Mouse (Mus musculus) heart, postnatal 25 days (tissue): ENCODE data around the gene Iqgap2. TPM values are rescaled to one million over a fixed set of nuclear protein-coding genes. Genes with fewer than 3 reads are reported as not detected.
A peak's percentile ranks its signal among the peaks of the same experiment; 100 is the strongest.

Experiments
- DNase-seq: peaks from one replicate; pipeline ENCODE4 v3.0.0; 2022; ENCODE audit warnings: low spot score
- intact Hi-C: fragments of 180-260 bp; cut with DNase I; formaldehyde crosslinking; loops from one replicate; pipeline ENCODE4 v1.15.1; 2025
- total RNA-seq, 2 experiments: library from RNA; stranded (reverse); gene quantifications; 2 replicates each; pipeline ENCODE4 v1.2.3; 2021

The Iqgap2 gene
- total RNA-seq, 2 experiments from 2014 or later = 3.0 TPM

DNA sequence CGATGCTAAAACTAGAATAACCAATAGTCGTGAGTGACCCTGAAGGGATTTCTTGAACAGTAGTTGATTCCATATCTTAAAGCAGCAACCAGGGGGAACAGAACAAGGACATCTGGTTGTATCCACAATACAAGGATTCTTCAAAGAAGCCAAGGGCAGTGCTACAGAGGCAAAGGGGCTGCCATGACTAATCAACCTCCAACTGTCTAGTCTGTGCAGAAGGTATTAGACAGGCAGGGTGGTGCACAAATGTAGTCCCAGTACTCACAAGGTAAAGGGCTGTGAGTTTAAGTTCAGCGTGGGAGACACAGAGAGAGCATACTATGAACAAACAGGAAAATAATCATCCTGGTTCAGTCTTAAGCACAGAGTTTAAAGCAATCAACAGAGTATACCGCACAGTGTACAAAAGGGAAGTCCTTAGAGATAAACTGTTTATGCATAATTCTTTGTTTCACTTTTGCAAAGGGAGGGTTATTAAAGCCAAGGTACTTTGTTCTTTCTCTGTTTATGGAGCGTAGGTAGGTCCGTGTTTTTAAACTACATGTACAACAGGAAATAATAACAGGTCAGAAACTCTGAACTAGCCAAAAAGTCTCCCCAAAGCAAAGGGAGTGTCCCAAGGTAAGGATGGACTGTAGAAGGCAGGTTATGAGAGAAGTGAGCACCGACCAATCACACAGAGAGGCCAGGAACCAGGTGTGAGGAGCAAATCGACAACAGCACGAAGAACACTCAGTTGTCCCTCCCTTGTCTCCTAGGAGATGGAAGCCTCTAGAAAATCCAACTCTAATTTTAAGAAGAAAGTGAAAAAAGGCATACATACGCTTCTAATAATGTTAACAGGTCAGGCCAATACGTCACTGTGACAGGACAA, 149.7 kb downstream of the Iqgap2 start:
- intact Hi-C loops = no loop called here
- no peak for DNase-seq

DNA sequence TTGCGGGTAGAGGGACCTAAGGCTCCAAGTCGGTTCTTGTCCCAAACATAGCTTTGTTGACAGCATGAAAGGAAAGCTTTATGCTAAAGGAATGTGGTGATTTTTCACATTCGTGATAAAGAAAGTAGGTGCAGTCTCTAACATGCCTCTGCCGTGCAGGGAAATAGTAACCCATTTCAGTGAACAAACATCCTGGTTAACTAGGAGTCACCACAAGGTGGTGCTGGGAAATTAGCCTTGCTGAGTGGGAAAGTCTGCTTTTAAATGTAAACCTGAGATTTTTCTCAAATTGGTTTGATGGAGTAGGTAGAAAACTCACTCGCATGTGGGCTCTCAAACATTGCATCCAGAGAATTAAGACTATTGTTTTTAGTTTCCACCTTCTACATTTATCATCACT, 152.1 kb downstream of the Iqgap2 start:
- intact Hi-C loops = no loop called here

DNA sequence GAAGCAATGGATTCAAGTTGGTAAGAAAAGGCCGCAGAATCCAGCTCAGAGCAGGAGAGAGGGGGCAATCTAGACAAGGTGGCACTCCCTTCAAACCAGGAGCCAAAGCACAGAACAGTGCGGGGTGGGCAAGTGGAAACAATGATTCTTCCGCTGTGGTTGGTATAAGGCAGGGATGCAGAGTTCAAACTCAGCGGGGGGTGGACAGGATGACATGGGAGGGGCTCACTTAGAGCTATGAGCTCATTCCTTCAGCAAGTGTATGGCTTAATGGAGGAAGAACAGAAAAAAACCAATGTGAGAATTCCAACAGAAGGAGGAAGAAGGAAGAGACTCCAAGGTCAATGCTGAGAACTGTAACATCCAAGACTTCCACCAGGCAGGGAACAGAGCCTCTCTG, 161.2 kb downstream of the Iqgap2 start:
- intact Hi-C loops = no loop called here
- DNase-seq = no peak

More for the DNA sequence above, 152.1 kb downstream of the Iqgap2 start:
- no peak for DNase-seq

DNA sequence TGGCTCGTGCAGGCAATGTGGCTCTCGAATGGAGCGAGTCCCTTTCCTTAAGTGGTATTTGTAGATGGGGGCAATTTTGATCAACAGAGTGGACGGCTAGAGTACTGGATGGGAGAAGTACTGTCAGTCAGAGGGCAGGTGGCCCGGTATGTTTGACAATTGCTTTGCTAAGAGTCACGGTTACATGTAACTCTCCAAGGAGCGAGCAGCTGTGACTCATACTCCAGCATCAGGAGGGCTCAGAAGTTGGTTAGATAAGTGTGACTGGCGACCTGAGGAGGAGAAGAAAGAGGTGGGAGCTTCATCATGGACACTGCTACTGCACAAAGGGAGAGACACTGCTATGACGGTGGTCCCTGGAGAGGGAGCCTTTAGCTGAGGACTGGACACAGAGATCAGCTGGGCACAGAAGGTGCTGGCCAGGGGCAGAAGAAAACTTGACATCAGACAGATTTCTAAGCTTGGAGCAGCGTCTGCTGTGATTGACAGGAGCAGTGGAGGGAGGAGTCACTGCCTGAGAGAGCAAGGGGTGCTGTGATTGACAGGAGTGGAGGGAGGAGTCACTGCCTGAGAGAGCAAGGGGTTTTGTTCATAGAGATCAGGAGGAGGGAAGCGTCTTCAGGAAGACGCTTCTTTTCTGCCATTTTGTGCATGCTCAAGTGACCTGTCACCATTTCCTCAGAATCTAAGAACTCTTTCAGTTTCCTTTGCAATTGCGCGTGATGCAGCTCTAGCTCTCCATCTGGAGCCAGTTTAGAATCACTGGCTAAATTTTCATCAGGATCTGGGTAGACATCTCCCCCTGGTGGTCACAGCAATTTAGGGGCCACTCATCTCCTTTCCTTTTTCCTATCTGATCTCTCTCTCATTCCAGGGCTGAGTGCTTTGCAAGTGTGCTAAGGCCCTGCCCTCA, 172.1 kb downstream of the Iqgap2 start:
- DNase-seq = peak; percentile 10
- intact Hi-C loops = loop anchor here (1.0 to 5.0 kb wide), 3 partner anchors 52 to 327 kb away; no protein-coding TSS in a partner anchor

DNA sequence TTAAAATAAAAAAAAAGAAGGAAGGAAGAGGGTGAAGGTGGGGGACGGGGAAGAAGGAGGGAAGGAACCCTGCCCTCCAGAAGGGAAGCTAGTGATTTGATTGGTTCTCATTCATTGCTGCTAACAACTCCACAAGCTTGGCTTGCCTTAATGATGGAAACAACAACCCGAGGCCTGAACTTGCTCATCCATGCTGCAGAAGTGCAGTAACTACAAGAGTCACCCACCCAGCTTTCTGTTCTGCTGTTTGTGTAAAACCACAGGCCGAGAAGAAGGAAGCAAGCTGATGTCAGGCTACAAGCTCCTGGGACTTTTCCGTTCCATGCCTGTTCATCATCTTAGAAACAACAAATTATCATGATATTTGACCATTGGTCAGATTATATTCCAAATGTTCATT, 176.4 kb downstream of the Iqgap2 start:
- DNase-seq = no peak
- intact Hi-C loops = no loop called here

DNA sequence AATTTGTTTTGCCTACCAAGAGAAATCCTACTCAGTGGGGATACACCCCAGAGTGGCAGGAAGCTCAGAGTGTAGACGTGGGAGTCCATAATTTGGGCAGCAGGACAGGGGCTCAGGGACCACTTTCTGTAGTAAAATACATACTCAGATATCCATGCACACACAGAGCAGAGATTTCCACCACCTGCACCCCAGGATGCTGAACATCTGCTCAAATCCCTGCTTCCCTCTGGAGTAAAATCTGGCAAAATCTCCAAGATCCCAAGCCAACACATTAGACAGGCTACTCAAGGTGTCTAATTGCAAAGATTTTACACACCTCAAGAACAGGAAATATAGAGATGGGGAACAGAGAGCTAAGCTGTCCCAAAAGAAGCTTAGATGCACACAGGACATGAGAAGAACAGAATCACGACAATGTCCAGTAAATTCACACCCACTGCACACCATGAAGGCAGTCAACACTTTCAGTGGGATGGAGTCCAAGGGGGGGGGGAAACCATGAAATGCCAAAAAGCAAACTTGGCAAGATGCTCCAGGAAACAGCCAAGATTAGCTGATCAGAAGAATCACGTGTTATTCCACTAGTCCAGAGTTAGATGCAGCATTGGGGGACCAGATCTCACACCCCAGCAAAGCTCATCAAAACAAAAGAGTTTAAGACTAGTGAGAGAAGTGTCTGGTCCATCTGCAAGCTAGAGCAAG, 177.3 kb downstream of the Iqgap2 start:
- DNase-seq = no peak

DNA sequence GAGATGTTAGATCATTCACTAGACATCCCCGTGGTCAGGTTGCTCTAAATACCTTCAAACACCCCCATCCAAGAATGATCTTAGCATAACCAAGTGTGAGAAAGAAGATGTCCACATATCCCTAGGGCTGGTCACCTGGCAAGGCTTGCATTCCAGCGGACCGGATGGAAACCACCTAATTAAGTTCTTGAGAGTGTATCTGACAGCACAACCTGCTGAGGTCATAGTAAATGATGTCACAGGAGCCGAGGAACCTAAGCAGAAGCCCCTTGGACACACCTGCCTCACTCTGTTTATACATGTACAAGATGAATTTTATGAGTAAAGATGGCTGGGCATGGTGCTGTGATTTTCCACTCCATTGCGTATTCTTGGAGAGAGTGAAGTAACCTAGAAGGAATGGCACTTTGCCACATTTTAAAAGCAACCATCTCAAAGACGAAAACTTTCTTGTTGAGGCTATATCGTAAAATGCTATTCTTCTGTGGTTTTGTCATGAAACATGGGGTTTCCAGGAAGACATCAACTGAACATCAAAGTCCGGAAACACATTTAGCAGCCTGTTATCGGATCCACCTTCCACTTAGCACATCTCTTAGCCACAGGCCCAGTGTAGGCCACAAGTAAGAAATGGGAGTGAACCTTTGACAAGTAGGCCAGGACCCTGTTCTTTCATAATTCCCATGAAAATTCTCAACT, 179.0 kb downstream of the Iqgap2 start:
- DNase-seq = no peak
- intact Hi-C loops = no loop called here

More for the DNA sequence above, 177.3 kb downstream of the Iqgap2 start:
- intact Hi-C loops = no loop called here

DNA sequence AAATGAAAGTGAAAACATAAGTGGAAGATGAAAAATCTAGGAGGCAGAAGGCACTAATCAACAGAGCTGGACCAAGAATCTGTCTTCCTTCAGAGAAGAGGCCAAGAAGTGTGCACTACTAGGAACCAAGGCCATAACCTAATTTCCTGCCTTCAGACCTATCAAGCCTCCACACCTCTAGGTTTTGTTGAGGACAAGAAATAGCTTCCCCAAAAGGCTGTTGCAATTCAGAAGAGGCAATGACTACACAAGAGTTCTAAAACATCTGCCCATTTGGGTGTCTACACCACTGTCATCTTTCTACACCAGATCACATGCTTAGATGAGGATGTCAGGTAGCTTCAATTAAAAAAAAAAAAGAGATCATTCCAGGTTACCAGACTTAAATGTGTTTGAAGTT, 179.7 kb downstream of the Iqgap2 start:
- no peak for DNase-seq
- intact Hi-C loops = no loop called here

DNA sequence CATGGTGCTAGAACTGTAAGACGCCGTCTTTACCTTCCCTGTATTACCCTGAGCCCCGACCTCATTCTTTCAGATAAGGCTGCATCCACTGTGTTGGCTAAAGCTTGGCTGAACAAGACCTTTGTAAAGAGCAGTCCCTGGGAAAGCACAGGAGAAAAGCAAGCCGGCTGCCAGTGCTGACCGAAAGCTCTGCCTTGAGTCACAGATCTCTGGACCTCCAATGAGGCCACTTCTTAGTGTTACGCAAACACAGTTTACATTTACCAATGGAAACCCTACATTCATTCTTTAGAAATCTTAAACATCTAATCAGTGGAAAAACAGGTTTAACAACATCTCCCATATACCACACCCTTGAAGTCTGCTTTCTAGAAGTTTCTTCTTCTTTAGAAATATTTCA, 186.1 kb downstream of the Iqgap2 start:
- intact Hi-C loops = no loop called here
- no peak for DNase-seq

DNA sequence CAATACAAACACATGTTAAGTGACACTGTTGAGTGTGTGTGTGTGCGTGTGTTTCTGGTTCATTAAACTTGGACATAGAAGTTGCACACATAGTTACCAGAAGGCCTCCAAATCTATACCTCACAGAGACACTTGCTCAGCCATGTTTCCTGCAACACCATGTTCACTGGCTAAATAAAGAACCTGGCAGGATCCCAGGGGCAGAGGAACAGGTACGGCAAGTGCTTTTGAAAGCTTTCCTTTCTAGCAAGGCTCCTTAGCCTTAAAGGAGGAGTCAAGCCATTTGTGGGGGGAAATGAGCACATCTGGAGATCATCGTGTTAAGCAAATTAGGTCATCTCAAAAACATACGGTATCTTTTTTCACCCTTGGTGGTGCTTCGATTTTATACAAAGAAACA, 188.3 kb downstream of the Iqgap2 start:
- no peak for DNase-seq
- intact Hi-C loops = no loop called here

DNA sequence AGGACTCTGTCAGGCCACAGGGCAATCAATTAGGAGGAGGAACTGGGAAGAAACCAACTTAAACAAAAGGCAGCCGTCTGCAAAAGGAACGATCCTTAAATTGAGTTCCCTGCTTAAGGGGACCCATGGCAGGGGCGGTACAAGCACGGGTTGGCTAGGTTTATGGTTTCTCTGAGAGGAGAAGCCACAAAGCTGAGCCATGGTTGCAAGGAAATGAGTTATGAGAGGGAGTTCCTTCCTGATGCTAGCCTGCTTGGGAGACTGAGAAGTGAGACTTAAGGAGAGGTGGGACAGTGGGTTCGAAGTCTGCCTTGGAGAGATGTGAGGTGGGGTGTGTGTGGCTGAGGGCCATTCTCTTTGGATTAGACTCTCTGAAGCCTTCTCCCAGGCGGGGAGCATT, 193.8 kb downstream of the Iqgap2 start:
- no peak for DNase-seq
- intact Hi-C loops = no loop called here

DNA sequence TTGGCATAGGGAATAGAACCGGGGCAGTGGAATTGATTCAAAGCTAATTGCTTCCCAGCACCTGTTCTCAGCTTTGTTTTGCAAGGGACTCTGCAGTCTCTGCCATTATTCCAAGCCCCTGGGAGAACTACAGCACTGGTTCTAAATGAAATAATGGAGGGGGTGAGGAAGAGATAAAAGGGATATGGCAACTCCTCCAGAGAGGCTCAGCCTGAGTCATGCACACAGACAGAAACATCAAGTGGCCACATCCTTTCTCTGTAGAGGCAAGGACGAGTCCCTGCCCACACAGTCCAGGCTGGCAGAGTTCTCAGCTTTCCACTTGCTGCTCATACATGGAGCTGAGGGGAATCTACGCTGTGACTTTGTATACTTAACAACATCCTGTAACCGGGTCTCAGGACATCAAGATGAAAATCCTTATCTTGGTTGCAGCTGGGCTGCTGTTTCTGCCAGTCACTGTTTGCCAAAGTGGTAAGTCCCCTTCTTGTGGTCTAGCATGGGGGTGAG, 195.0 kb downstream of the Iqgap2 start, which contains the start of gene F2rl2:
F2rl2 (plus strand) TSS at position 200 of the 510 bp plus-strand sequence.
- intact Hi-C loops = no loop called here
- no peak for DNase-seq

DNA sequence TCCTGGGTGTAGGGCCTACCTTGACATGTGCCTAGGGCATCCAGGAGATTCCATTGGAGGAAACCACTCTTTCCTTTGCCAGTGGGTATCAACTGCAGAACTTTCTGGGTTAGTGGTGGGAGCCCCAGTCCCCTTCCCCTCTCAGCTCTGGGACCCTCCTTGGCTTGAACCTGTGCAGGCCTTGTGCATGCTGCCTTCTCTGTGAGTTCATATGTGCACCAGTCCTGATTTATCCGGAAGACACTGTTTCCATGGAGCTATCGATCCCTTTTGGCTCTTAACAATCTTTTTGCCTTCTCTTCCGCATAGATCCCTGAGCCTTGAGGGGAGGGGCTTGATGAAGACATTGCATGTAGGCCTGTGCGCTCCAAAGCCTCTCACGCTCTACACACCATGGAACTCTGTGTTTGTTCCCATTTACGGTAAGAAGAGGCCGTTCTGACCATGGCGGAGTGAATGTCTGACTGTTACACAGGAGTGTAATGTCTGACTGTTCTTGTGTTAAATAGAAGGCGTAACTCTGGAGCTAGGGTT, 195.5 kb downstream of the Iqgap2 start:
- DNase-seq = no peak

DNA sequence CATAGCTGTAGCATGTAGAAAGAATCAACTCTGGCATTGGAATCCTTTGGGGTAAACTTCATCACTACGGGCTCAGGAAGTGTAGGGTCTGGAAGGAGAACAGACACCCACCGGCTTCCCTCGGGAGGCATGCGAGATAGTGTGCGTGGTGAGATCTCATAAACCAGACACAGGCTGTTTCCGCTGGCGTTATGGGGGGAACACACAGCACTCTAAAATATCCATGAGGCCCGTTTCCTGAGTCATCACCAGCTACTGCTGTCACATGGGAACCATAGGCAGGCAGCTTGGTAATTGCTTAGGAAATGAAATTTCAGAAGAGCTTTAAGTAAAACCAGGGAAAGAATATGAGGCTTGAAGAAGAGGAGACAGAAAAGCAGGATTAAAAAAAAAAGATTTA, 199.5 kb downstream of the Iqgap2 start:
- intact Hi-C loops = no loop called here
- no peak for DNase-seq

More for the DNA sequence above, 195.5 kb downstream of the Iqgap2 start:
- intact Hi-C loops = no loop called here

DNA sequence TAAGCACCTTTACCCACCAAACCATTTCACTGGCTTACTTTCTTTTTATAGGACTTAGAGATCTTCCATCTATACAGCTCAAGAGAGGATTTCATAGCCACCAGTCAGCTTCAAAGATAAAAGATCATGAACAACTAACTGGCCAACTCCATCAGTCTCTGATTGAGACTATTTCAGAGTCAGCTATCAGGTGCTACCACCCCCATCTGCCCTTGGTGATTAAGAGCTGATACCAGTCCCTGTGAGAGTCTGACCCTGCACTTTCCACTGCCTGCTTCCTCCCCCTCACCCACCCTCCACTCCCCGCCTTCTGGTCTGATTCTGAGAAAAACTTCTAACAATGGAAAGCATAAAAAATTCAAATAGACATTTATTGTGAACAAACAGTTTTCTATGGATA, 203.1 kb downstream of the Iqgap2 start:
- no peak for DNase-seq
- intact Hi-C loops = no loop called here

DNA sequence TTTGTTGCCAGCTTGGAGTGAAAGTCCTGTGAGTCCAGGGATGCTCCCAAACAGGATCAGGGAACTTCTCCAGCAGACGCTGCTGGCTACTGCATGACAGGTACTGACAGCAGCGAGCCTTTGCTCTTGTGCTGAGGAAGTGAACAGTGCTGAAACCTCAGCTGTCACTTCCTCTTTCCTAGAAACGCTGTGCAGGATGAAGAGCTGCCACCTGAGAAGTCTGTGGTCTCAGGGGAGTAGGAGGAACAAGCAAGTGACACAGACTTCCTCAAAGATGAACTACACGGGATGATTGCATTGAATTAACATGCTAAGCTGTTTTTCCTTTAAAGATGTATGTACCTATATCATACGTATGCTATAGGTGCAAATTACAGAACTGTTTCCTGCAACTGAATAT, 206.0 kb downstream of the Iqgap2 start:
- DNase-seq = no peak
- intact Hi-C loops = no loop called here

DNA sequence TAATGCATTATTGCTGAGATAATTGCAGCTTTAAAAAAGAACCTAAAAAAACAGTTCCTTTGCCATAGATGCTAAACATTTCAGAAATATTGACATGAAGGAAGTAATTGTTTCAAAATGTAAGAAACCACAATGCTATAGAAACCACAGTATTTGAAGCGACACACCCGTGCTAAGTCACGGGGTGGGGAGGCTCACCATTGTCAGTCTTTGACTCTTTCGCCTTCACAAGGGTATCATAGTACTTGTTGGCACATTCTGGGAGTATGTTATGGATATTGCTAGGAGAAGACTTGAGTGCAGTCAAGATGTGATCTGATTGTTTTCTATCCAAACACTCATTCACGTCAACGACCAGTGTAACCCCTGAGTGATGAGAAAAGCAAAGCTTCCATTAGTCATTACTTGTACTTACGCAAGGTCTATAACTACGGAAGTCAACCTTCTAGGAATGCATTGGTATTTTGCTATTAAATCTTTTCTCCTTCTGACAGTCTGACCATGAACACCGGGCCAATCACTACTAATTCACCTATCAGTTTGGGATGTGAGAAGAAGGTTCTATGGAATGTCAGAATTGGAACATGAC, 207.0 kb downstream of the Iqgap2 start:
- intact Hi-C loops = no loop called here
- DNase-seq = no peak

DNA sequence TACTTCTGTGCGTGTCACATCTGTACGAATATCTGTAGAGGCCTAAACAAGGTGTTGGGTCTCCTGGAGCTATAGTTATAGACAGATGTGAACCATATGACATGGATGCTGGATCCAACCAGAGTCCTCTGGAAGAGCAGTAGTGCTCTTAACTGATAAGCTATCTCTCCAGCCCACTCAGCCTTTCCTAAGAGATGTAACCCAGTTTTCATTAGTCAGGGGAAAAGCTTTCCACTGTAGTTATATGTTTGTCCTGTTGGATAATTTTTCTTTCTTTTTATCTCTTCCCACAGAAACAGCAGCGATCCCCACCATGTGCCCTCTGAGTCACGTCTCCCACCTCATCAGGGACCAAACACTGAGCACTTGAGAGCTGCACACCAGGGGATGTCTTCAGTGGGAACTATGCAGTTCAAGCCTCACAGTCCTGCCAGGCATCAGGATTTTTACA, 212.2 kb downstream of the Iqgap2 start:
- intact Hi-C loops = no loop called here
- no peak for DNase-seq

DNA sequence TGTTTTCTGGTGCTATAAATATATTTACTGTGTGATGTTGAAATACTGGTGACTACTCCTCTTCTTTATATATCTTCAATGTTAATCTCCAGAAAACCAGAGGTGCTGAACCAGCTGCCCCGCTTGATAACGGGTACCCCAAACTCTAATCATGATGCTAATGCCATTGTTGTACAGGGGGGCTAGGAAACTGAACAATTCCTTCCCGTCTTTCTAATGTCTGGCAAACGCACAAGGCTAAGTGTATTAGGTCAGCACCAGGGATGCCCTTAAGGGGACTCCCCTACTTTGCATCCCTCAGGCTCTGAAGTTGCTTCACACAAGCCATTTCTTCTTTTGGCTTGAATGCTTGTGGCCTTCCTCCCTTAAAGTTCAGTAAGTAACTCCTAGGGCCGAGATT, 212.6 kb downstream of the Iqgap2 start:
- intact Hi-C loops = no loop called here
- no peak for DNase-seq
